Mouse (Mus musculus) E14TG2a.4 (cell line): ENCODE data around the gene Olfr589.

ENCODE experiments used
- CTCF ChIP-seq: conservative IDR thresholded peaks from 2 replicates; pipeline ENCODE4 v1.5.1; 2014; ENCODE audit warnings: low read length
- POU5F1 ChIP-seq: IDR thresholded peaks from 2 replicates; pipeline ENCODE4 v1.6.1; 2014; ENCODE audit warnings: low read length, borderline replicate concordance

- TF ChIP-seq CTCF (no peak), POU5F1 (no peak)
Observed at GRCm38 (mm10) chr7:103178240-103178639, 22.1 kb upstream of the Olfr589 start, which contains the start of gene Olfr591.
